Mouse (Mus musculus) embryonic facial prominence, embryonic 12.5 days (tissue): ENCODE measurements around the gene Rab3ip. TPM values are rescaled to one million over a fixed set of nuclear protein-coding genes. Genes with fewer than 3 reads are reported as not detected.
A peak's percentile ranks its signal among the peaks of the same experiment; 100 is the strongest.

Source experiments
- ATAC-seq: fragments of 200-750 bp; cut with Nextera tagmentation; 2 replicates; pipeline ENCODE4 v1.8.0; 2017; ENCODE audit not compliant: insufficient number of reproducible peaks, insufficient read depth, low FRiP score, low TSS enrichment
- H3K27ac ChIP-seq: fragments of 300-500 bp; sonication (generic); 2 replicates; pipeline ENCODE4 v1.5.1; 2016; ENCODE audit warnings: mild to moderate bottlenecking
- H3K27me3 ChIP-seq: fragments of 300-500 bp; sonication (generic); 2 replicates; pipeline ENCODE4 v1.6.1; 2016; ENCODE audit warnings: mild to moderate bottlenecking, moderate library complexity
- H3K36me3 ChIP-seq: fragments of 300-500 bp; sonication (generic); 2 replicates; pipeline ENCODE4 v1.6.1; 2016; ENCODE audit warnings: mild to moderate bottlenecking
- H3K4me1 ChIP-seq: fragments of 300-500 bp; sonication (generic); 2 replicates; pipeline ENCODE4 v1.6.1; 2016
- H3K4me2 ChIP-seq: fragments of 300-500 bp; sonication (generic); replicated peaks from 2 replicates; pipeline ENCODE4 v1.6.1; 2016; ENCODE audit warnings: mild to moderate bottlenecking, moderate library complexity
- H3K4me3 ChIP-seq: fragments of 300-500 bp; sonication (generic); 2 replicates; pipeline ENCODE4 v1.5.1; 2016; ENCODE audit warnings: mild to moderate bottlenecking
- H3K9ac ChIP-seq: fragments of 300-500 bp; sonication (generic); 2 replicates; pipeline ENCODE4 v1.6.1; 2016; ENCODE audit warnings: mild to moderate bottlenecking, moderate library complexity
- H3K9me3 ChIP-seq: fragments of 300-500 bp; sonication (generic); 2 replicates; pipeline ENCODE4 v1.6.1; 2016; ENCODE audit warnings: mild to moderate bottlenecking, moderate library complexity
- WGBS: fragments of 180-500 bp; shearing (Covaris S2); methylation state at CpG from one replicate; pipeline ENCODE4 v1.1.7; 2016; 5-methylcytosine and 5-hydroxymethylcytosine counted together
- polyA plus RNA-seq: library from polyadenylated mRNA; unstranded; fragments of >200 nt; fragmentation: Nextera tagmentation; extraction: Ambion mirVana; gene quantifications from 2 replicates; pipeline ENCODE4 v1.2.1, GENCODE M21; 2016

The Rab3ip gene
- polyA plus RNA-seq, 1 experiment from 2014 or later, result 36.8 TPM

- Histone ChIP-seq H3K27me3 (no peaks in the 10 kb centered on the region), H3K9me3 (no peaks in the 10 kb centered on the region), H3K4me2 (no peak overlapping the region), H3K4me3 (no peak overlapping the region), H3K9ac (no peak overlapping the region), H3K4me1 (peaks cover 4% of the 10 kb centered on the region; the same call in 1 of the 2 replicates), H3K27ac (no peak overlapping the region), H3K36me3 (no peaks in the 10 kb centered on the region)
- 91% methylated on average over 11 of the region's 11 CpGs for WGBS
- no peak for ATAC-seq
Measured at GRCm38 (mm10) chr10:116956483-116957158, 6.1 kb upstream of the Rab3ip start.

- Histone ChIP-seq H3K9ac (no peak overlapping the region), H3K4me3 (no peak overlapping the region), H3K27me3 (no peaks in the 10 kb centered on the region), H3K9me3 (no peaks in the 10 kb centered on the region), H3K36me3 (no peaks in the 10 kb centered on the region), H3K4me1 (peaks cover 4% of the 10 kb centered on the region; the same call in 1 of the 2 replicates), H3K4me2 (no peak overlapping the region), H3K27ac (no peak overlapping the region)
- WGBS, result 89% methylated on average over 6 of the region's 6 CpGs
- ATAC-seq, result no peak
Measured at GRCm38 (mm10) chr10:116955191-116955590, 4.6 kb upstream of the Rab3ip start.

GRCm38 (mm10) chr10:116950886-116951285, 317 bp upstream of the Rab3ip start:
- peak overlapping the region; percentile 62 for H3K4me2 ChIP-seq
- no peak overlapping the region for H3K27ac ChIP-seq
- peak overlapping the region; percentile 80 for H3K4me3 ChIP-seq
- H3K9ac ChIP-seq, result no peak overlapping the region
- no peaks in the 10 kb centered on the region for H3K27me3 ChIP-seq
- H3K9me3 ChIP-seq, result no peaks in the 10 kb centered on the region
- peaks cover 6% of the 10 kb centered on the region for H3K4me1 ChIP-seq
- 25% methylated on average over 5 of the region's 5 CpGs for WGBS
- ATAC-seq, result no peak
- H3K36me3 ChIP-seq, result no peaks in the 10 kb centered on the region

GRCm38 (mm10) chr10:116949111-116950008, 1.2 kb downstream of the Rab3ip start:
- Histone ChIP-seq H3K27ac (peak overlapping the region; percentile 88), H3K9me3 (no peaks in the 10 kb centered on the region), H3K27me3 (no peaks in the 10 kb centered on the region), H3K4me3 (peak overlapping the region; percentile 80), H3K9ac (peak overlapping the region; percentile 81), H3K4me1 (peaks cover 9% of the 10 kb centered on the region), H3K4me2 (peak overlapping the region; percentile 62), H3K36me3 (no peaks in the 10 kb centered on the region)
- ATAC-seq, result peak; percentile 31; the same call in 1 of the 2 replicates
- 1% methylated on average over 44 of the region's 44 CpGs for WGBS

DNA sequence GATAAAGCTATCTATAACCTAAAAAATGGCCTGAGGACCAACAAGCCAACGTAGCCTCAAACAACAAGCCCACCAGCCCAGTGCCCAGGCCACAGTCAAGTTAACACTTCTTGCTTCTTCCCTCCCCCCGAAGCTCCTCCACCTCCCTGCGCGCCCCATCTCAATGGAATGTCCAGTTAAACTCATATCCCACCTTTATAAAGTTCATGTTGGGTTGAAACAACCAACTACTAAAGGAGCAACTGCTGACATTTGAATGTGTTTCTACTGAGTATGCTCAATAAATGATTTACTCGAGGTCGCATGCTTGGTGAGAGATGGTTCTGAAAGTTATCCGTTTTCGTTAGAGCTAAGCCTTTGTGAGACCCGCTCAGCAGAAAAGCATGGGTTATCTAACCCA, 2.2 kb downstream of the Rab3ip start:
- no peaks in the 10 kb centered on the region for H3K9me3 ChIP-seq
- peak overlapping the region; percentile 80 for H3K4me3 ChIP-seq
- H3K9ac ChIP-seq, result no peak overlapping the region
- H3K4me2 ChIP-seq, result peak overlapping the region; percentile 62
- WGBS, result 82% methylated on average over 9 of the region's 9 CpGs
- no peak for ATAC-seq
- H3K27me3 ChIP-seq, result no peaks in the 10 kb centered on the region
- H3K4me1 ChIP-seq, result peaks cover 9% of the 10 kb centered on the region
- H3K36me3 ChIP-seq, result no peaks in the 10 kb centered on the region
- no peak overlapping the region for H3K27ac ChIP-seq

GRCm38 (mm10) chr10:116944940-116945339, 5.6 kb downstream of the Rab3ip start:
- no peak overlapping the region for H3K9ac ChIP-seq
- no peak for ATAC-seq
- WGBS, result 70% methylated on average over 10 of the region's 10 CpGs

GRCm38 (mm10) chr10:116944144-116944543, 6.4 kb downstream of the Rab3ip start:
- peaks cover 9% of the 10 kb centered on the region for H3K4me1 ChIP-seq
- ATAC-seq, result no peak
- no peaks in the 10 kb centered on the region for H3K27me3 ChIP-seq
- no peak overlapping the region for H3K4me3 ChIP-seq
- H3K36me3 ChIP-seq, result peaks cover 11% of the 10 kb centered on the region
- WGBS, result 86% methylated on average over 3 of the region's 3 CpGs
- no peak overlapping the region for H3K27ac ChIP-seq
- H3K9me3 ChIP-seq, result no peaks in the 10 kb centered on the region; the same call in 1 of the 2 replicates
- H3K9ac ChIP-seq, result no peak overlapping the region
- H3K4me2 ChIP-seq, result no peak overlapping the region

More at GRCm38 (mm10) chr10:116944940-116945339, 5.6 kb downstream of the Rab3ip start:
- H3K4me2 ChIP-seq, result no peak overlapping the region
- H3K36me3 ChIP-seq, result peaks cover 10% of the 10 kb centered on the region
- H3K27ac ChIP-seq, result no peak overlapping the region
- H3K4me1 ChIP-seq, result peaks cover 9% of the 10 kb centered on the region
- H3K9me3 ChIP-seq, result no peaks in the 10 kb centered on the region; the same call in 1 of the 2 replicates
- H3K4me3 ChIP-seq, result no peak overlapping the region
- H3K27me3 ChIP-seq, result no peaks in the 10 kb centered on the region

- no peak for ATAC-seq
- H3K36me3 ChIP-seq, result peaks cover 20% of the 10 kb centered on the region
- no peak overlapping the region for H3K4me2 ChIP-seq
- H3K9me3 ChIP-seq, result no peaks in the 10 kb centered on the region; the same call in 1 of the 2 replicates
- no peaks in the 10 kb centered on the region for H3K27me3 ChIP-seq
- 0 out of 2 replicates have a peak, but pooled peaks cover 3% of the 10 kb centered on the region for H3K4me1 ChIP-seq
- H3K27ac ChIP-seq, result no peak overlapping the region
- H3K4me3 ChIP-seq, result no peak overlapping the region
- no peak overlapping the region for H3K9ac ChIP-seq
- 92% methylated on average over 6 of the region's 6 CpGs for WGBS
Measured at GRCm38 (mm10) chr10:116943025-116943424, 7.5 kb downstream of the Rab3ip start.

- Histone ChIP-seq H3K9ac (no peak overlapping the region), H3K27ac (no peak overlapping the region), H3K4me3 (no peak overlapping the region), H3K36me3 (peaks cover 47% of the 10 kb centered on the region), H3K27me3 (no peaks in the 10 kb centered on the region), H3K4me1 (no peaks in the 10 kb centered on the region), H3K9me3 (no peaks in the 10 kb centered on the region), H3K4me2 (no peak overlapping the region)
- ATAC-seq, result no peak
- WGBS, result 79% methylated on average over 12 of the region's 12 CpGs
Measured at GRCm38 (mm10) chr10:116935028-116935427, 15.5 kb downstream of the Rab3ip start.

GRCm38 (mm10) chr10:116933794-116934193, 16.8 kb downstream of the Rab3ip start:
- Histone ChIP-seq H3K27me3 (no peaks in the 10 kb centered on the region), H3K27ac (no peak overlapping the region), H3K9ac (no peak overlapping the region), H3K9me3 (no peaks in the 10 kb centered on the region), H3K4me3 (no peak overlapping the region), H3K4me2 (no peak overlapping the region), H3K4me1 (no peaks in the 10 kb centered on the region), H3K36me3 (peaks cover 44% of the 10 kb centered on the region)
- 90% methylated on average over 7 of the region's 7 CpGs for WGBS
- no peak for ATAC-seq

DNA sequence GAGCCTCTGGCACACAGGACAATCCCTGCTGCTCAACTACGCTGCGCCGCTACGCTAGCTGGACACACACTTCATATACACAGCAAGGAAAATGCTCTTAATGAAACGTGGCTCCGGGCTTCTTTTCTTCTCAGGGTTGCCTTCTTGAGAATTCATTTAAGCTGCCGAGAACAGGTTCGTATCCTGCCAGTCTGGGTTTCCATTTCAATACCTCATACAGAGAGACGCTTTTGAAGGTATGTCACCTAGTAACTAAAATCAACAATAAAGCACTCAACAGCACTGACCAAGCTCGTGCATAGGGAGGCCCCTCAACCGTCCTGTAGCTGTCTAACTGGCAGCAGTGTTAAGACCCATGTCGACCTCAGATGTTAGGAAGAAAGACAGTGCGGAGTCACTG, 18.2 kb downstream of the Rab3ip start:
- no peaks in the 10 kb centered on the region for H3K9me3 ChIP-seq
- H3K36me3 ChIP-seq, result peaks cover 35% of the 10 kb centered on the region
- no peaks in the 10 kb centered on the region for H3K27me3 ChIP-seq
- ATAC-seq, result no peak
- H3K27ac ChIP-seq, result no peak overlapping the region
- WGBS, result 88% methylated on average over 13 of the region's 13 CpGs
- H3K9ac ChIP-seq, result no peak overlapping the region
- no peak overlapping the region for H3K4me3 ChIP-seq
- no peaks in the 10 kb centered on the region for H3K4me1 ChIP-seq
- no peak overlapping the region for H3K4me2 ChIP-seq
